Mouse (Mus musculus) mouse trophoblast stem cell (cell line): ENCODE results near the gene Syt6.
"Not testable (repeated sequence)": the region's sequence is repeated elsewhere in the genome, so short reads cannot be mapped to it uniquely, and the experiment has no call there.

Source experiments
- in situ Hi-C, 2 experiments: fragments of 300-500 bp; cut with MseI, MboI; formaldehyde crosslinking; loops; 2 replicates in 1 of 2; 3 replicates in 1 of 2; pipeline ENCODE4 v1.15.1; 2025

The Syt6 gene

GRCm38 (mm10) chr3:103601011-103601410 lies 26.0 kb downstream of the Syt6 start:
- in situ Hi-C loops = no loop called here

DNA sequence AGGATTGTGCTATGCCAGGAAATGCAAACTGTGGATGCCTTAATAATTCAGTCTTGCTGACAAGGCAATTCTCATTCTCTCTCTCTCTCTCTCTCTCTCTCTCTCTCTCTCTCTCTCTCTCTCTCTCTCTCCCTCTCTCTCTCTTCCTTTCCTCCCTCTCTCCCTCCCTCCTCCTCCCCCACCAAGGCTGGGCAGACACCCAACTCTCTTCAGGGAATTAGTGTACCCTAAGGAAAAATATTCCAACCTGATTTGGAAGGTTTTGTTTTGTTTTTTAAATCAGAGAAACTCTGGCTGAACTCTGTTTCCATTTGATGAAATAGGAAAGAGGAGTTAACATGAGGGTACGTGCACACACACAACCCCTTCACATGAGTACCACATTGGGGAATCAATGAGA lies 26.5 kb downstream of the Syt6 start:
- in situ Hi-C loops = no loop called here

- in situ Hi-C loops = no loop called here
Observed at GRCm38 (mm10) chr3:103606045-103606597, 31.1 kb downstream of the Syt6 start.

DNA sequence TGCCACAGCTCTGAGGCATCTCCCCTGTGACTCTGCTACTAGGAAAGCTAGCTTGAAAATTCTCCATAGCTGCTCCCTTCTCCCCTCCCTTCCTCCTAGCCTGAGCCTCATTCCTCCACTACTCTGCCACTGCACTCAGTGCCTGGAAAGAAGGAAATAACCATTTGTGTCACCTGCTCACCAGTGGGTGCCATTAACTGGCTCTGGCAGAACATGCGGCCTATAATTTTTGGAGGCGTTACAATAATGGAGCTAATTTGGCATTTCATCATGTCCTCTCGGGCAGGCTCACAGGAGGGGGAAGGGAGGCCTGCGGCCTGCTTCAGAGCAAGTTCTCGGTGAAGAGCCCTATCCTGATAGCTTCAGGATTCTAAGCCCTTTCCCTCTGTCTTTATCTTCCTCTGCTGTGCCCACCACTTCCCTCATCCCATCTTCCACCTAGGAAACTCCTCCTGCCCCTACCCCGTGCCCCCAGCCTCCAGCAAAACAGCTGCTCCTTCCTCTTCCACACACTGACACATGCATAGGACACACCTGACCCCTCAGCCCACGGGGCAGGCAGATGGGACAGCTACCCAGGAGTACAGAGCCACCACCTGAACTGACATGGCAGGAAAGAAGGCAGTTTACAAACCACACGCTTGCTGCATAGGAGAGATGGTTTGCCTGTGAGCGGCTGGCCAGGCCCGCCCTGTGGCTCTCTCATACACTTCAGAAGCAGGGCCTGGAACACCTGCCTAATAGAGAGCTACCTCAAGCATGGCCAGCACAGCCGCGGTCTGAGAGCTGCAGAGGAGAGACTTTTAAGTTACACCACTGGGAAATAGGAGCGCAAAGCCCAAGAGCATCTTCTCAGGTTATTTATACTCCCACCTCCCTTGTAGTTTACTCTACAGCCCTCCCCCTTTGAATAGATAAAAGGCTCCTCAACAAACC lies 31.9 kb downstream of the Syt6 start:
- in situ Hi-C loops = no loop called here

DNA sequence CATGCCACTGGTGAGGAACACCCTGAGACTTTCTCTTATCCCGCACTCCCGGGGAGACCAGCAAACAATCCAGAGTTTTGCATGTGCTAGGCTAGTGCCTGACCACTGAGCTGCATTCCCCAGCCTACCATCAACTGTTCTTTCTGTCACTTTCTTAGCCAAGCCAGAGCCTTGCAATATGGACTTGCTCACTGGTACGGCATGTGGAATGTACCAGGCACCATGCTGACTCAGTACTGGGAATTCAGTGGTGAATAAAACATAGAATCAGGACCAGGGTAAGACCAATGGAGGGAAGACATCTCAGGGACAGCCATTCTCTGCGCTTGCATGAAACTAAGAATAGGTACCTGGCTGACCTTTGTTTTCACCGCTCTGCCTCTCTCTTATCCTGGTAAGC lies 35.2 kb downstream of the Syt6 start:
- in situ Hi-C loops = no loop called here

DNA sequence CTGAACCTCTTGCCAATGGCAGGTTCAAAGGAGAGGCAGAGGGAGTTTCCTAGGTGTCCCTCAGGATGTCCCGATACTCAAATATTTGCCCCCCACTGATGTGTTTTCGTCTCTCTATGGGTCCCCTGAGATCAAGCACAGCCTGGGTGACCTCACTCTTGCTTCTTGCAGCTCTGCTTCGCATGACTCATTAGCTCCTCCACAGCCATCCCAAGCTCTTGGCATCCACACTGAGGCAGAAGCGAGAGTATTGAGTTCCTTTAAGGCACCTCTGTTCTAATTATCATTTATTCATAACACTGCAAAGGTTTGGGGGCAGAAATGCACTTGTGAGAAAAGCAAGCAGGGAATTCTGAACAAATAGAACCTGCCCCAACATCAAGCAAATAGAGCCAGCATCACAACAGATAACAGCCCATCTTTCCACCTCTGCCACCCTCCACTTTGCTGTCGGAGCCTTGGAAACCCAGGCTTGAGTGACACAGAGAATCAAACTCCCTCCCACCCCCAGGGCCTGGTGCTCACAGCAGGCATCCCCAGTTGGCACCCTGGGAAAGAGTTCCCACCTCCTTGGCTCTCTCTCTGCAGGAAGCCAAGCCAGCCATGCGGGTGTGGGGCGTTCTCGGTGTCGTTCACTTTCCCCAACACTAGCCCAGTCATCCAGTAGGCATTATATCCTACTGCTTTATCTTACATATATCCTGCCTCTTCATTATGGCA lies 37.8 kb downstream of the Syt6 start:
- in situ Hi-C loops = no loop called here

DNA sequence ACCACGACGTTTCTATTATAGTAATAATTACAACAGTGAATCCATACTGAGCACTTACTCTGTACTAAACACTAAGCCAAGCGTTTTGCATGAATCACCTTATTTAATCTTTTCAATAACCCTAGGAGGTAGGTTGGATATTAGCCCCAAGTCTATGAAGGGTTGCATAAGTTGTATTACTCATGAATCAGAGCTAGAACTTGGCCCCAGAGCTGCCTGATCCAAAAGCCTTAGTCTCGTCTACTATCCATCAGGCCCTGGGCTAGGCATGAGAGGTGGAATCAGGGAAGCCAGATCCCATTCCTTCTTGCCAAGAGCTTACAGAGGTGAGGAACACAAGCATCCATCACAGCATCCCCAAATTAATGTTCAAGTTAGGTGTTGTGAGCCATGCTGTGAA lies 40.6 kb downstream of the Syt6 start:
- in situ Hi-C loops = no loop called here

DNA sequence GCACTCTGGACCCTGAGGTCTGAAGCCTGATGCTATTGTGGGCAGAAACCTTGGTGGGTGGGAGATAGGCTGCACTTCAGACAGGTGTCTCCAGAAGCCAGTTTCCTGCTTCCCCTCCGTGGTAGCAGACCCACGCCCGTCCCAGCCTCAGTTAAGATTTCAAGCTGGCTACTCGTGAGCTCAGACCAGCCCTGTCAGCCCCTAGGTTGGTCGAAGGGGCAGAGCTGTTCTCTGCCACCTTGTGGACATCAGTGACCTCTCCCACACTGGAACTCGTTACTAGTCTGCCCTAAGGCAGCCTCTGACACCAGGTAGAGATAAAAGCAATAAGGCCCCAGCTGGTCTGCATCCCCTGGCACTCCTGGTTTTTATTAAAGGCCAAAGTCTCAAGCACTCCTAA lies 42.0 kb downstream of the Syt6 start:
- in situ Hi-C loops = no loop called here

DNA sequence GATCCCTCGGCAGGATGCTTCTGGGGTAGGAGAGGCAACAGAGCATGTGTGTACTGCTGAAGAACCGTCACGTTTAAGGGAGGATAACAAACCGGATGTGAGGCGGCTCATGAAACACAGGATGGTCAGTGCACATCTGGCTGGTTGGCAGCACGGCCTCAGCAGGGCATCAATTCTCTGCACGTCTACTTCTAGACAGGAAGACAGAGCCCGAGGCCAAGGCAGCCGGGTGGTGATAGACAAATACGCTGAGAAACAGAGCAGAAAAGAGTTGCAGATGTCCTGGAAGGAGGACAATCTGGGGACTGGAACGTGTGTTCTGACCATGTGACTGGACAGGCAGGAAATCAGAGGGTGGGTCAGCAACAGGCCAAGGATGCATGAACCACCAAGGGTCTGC lies 45.1 kb downstream of the Syt6 start:
- in situ Hi-C loops = no loop called here

DNA sequence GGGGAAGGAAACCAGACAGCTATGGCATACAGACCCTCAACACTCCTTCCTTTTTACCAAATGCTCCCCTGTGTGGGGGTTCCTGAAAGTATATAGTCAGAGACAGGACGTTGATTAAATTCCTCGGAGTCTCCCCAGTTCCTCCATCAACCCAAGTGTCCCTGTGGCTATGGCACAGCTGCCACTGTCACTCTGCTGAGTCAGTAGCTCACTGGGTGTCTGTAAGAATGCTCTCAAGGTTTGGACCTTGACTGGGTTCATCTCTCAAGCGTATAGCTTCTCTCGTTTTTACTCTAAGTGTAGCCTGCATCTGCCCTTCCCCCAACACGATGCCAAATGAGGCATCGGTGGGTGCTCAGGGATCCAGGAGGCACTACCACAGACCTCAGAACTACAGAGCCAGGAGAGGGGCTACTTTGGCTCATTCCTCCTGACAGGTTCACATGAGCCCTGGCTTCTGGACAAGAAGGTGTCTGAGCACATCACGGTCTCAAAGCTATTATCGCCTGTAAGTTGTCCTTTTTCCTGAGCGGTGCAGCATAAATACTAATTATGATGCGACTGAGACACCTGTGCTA lies 49.0 kb downstream of the Syt6 start:
- in situ Hi-C loops = no loop called here

DNA sequence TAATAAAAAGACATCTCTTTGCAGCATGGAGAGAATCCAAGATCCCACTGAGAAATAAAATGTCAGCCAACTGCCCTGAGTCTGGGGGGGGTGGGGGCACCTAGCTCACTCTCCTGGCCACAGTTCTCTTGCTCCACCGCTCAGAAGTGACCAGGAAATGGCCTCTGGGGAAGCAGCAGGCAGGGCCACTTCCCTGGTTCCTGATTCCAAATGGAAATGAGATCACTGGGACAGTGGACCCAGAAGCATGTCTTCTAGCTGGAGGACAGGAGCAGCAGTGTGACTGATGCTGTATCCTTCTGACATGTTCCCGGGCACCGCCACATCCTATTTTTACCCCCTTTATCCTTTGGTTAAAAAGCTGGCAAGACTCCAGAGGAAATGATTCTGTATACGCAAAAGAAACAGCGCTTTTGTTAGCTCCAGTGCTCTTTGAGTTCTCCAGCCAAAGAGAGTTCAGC lies 49.6 kb downstream of the Syt6 start:
- in situ Hi-C loops = no loop called here

GRCm38 (mm10) chr3:103625169-103625568 lies 50.1 kb downstream of the Syt6 start:
- in situ Hi-C loops = no loop called here

- in situ Hi-C loops = no loop called here
Observed at GRCm38 (mm10) chr3:103626481-103626880, 51.5 kb downstream of the Syt6 start.

GRCm38 (mm10) chr3:103627661-103628060 lies 52.6 kb downstream of the Syt6 start:
- in situ Hi-C loops = no loop called here

DNA sequence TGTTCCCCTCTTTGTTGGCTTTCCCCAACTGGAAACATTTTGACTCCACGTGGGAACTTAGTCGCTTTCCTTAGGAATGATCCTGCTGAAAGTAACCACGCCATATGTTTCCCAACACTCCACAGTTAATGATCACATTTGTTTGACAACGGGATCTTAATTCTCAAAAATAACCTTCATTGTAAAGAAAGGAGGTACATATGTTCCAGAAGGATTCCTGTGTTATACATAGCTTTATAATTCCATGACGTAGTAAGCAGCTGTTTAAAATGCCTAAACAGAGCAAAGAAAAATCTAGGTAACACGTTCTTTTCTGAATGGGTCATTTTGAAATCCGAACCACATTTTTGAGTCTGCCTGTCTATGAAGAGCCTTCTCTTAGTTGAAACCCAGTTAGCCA lies 58.1 kb downstream of the Syt6 start:
- in situ Hi-C loops = no loop called here

DNA sequence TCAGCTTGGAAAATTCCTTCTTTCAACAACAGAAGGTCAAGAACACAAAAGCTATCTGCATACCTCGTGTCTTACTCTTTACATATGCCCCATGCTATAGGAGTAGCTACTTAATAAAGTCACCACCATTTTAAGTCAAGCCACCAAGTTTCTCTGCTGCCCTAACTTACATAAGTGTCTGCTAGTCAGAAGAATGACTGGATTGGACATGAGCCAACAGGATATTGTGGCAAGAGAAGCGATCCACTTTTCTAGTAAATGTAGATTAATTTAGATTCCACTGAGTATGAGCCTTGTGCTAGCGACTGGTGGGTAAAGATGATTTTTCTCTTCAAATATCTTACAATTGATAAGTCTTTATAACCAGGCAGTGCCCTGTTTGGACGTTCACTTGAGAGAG lies 58.8 kb downstream of the Syt6 start:
- in situ Hi-C loops = no loop called here

GRCm38 (mm10) chr3:103634256-103634655 lies 59.2 kb downstream of the Syt6 start:
- in situ Hi-C loops = no loop called here

DNA sequence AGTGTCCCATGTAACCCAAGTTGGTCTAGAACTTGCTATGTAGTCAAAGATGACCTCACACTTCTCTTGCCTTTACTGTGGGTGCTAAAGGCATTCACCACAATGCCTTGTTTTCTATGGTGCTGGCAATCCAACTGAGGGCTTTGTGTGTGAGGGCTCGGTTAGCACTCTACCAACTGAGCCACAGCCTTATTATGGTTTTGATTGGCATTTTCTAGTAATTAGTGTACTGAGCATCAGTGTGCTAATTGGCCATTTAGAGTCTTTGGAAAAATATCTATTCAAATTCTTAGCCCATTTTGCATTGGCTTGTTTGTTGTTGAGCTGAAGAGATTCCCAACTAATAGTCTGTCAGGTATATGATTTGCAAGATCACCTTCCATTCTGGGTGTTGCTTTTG lies 62.6 kb downstream of the Syt6 start:
- in situ Hi-C loops = no loop called here

- in situ Hi-C loops = no loop called here
Observed at GRCm38 (mm10) chr3:103640226-103640803, 65.3 kb downstream of the Syt6 start.

- in situ Hi-C loops = no loop called here
Observed at GRCm38 (mm10) chr3:103641301-103641700, 66.3 kb downstream of the Syt6 start.

DNA sequence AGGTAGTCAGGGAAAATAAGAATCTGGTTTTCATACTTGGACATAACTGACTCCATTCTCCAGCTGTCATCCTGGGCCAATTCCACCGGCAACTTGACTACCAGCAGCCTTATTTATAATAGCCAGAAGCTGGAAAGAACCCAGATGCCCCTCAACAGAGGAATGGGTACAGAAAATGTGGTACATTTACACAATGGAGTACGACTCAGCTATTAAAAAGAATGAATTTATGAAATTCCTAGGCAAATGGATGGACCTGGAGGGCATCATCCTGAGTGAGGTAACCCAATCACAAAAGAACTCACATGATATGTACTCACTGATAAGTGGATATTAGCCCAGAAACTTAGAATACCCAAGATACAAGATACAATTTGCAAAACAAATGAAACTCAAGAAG lies 70.9 kb downstream of the Syt6 start, which contains the start of gene Atg4a-ps:
TSS of gene Atg4a-ps (minus strand) at position 101 of the 400 bp plus-strand sequence.
- in situ Hi-C loops = not testable (repeated sequence)
